Mouse (Mus musculus): ENCODE data around the gene Atl1.

DNA sequence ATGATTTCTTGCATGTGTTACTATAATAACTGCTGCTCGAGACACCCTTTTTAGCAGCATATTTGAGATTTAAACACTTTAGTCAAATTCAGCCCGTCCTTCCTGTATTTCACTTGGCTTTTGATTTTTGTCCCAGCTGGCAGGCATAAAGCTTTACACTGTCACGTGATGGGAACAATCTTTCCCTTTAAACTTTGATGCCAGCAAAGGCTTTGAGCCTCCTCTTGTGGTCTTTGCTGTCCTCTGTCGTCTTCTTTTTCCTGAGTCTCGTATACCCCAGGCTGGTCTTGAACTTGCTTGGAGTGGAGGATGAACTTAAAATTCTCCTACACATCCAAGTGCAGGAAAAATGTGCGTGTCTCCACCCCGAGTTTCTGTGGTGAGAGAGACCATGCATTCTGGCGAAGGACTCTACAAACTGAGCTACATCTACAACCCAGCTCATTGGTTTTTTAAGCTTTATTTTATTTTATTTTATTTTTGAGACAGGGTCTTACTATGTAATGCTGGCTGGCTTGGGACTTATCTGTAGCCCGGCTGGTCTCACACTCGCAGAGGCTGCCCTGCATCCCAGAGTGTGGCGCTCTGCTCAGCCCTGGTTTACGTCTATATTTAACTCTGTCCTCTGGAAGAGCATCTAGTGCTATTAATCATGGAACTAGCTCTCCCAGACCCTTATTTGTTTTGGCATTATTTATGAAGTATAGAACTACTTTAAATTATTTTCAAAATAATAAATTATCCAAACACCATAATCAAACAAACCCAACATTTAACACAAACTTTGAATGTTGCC lies 44.1 kb upstream of the Atl1 start:
- TF ChIP-seq CTCF (conservative IDR thresholded peaks at IDR 0.05; ENCODE audit: insufficient read depth, insufficient read length, low read depth, low read length), result 0 out of 2 replicates have a peak, but pooled peaks have one; percentile 5
- TF ChIP-seq POLR2A (IDR thresholded peaks at IDR 0.05; ENCODE audit: low read depth, low read length), result no peak

Measured in kidney, adult 2 months (tissue).